Mouse (Mus musculus) frontal cortex, adult (tissue): ENCODE results near the gene Dpm3.
A peak's percentile ranks its signal among the peaks of the same experiment; 100 is the strongest.

Experiments used
- ATAC-seq: cut with Nextera tagmentation; 2 replicates; pipeline ENCODE4 v1.9.2; 2017; ENCODE audit warnings: mild to moderate bottlenecking, moderate library complexity, mixed read lengths; ENCODE audit not compliant: low TSS enrichment

Gene Dpm3

DNA sequence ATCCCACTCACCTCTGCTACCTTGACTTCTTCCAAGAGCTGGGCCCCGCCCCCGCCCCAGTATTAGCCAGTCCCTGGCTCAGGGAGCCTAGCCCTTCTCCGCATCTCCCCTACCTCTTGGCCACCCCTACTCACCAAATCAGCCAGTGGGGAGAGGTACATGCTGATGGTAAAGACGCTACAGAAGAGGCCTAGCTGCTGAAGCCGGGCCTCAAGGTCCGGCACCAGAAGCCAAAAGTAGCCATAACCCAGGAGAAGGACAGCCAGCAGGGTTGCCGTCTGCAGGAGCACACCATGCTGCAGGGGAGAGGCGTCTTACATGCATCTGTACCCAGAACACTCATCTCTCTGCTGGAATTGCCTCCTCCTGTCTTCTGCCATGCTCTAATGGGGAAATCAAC is 9.8 kb downstream of the Dpm3 start:
- ATAC-seq, result no peak

DNA sequence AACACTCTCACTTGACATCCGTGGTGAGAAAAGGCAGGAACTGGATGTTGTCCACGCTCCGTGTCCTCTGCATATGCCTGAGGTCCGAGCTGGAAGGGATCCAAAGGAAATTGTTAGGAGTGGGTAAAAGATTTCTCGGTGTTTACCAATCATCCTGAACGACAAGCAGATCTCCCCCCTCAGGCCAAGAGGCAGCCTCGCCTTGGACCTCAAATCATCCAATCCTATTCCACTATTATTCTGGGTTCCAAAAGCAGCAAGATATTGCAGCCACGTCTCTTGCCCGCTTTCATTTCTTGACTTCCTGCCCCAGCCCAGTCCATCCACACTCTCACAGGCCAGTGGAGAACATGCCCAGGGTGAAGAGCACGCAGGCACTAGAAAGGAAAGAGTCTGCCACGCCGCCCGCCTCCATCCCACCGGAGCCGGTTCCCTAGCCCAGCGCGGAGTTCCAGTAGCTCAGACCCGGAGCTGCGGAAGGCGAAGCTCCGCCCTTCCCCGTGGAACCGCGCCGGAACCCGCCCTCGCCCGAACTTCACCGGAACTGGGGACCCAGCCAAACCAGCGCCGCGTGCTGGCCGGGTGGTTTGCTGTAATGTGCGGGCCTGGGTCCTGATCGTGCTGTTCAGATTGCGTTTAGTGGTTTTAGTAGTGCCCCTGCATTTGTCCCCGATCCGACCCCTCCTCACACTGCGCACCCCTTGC is 11.0 kb downstream of the Dpm3 start, which contains the start of gene Slc50a1:
Slc50a1 (minus strand) TSS at position 520 of the 705 bp plus-strand sequence.
- peak; percentile 70 for ATAC-seq

DNA sequence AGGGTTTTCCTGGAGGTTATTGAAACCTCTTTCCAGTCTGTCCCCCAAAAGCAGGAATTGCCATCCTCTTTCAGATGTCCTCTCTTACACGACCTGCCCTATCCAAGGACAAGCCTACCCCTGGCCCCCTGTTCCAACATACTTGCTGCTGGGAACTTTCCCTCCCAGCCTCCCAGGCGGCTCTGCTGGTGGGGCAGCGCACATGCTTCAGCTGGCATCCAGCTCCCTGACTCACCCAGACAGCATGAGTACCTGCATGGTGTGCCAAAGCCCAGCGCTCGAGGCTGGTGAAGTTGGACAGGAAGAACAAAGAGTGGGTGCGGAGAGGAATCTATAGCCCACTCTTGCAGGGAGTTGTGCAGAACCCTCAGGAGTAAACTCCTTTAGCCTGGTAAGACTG is 11.7 kb downstream of the Dpm3 start:
- ATAC-seq, result peak; percentile 62

DNA sequence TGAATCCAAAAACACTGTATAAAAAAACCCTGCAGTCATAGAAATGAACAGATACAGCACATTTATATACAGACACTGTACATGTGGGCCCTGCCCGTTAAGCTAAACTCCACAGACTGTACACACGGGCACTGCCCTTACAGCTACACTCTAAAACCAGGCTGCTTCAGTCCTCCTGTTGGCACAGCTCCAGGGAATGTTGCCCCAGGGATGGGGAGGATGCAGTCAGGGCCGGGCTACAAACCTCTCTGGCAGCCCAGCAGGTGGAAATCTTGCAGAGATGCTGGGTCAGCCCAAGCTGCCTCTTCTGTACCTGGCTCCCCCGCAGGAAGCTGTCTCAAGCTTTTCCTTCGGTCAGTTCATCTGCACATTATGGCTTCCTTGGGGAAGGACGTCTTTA is 12.6 kb downstream of the Dpm3 start:
- no peak for ATAC-seq

DNA sequence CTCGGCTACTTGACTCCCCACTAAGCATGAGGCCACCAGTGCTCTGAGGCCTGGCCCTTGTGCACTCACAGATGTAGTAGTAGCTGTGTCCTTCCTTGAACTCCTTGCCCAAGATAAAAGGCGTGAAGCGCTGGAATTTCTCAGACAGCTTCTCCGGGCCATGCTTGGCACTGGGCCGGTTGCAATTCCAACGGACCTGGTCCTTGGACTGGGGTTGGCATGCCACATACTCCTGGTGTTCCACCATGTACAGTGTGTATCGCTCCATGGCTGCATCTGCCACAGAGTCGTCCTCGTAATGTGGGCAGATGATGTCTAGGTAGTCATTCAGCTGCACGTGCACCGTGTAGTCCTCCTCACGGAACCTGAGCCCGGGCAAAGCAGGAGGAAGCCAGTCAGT is 16.9 kb downstream of the Dpm3 start:
- no peak for ATAC-seq

DNA sequence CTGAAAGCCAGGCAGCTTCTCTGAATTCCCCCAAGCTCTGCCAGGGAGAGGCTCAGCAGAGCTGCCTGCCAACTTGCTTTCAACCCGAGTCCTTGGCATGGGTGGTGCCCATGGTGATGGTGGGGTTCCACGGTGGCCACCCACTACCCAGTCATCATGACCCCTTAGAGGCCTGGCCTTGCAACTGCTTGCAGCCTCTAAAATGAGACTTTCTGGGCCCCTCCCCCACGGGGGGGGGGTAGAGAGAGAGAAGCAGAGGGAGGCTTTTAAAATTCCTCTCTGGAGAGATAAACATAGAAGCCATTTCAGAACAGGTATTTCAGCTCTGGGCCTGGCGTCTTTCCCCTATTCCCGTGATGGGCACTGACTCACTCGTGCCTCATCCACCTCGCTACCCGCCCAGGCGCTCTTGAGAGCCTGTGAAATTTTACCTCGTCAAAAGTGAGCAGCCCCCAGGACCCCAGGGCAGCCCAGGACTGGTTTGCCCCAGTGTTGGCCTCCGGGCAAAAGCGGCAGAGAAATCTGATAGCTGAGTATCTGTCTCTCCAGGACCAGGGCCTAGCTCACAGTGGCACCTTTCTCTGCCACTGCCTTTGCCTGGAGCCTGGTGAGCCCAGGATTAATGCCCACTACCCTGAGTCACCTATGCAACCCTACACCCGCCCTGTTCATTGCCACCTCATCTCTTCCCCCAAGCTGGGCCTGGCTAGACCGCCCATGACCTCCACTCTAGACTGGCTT is 18.3 kb downstream of the Dpm3 start:
- ATAC-seq, result no peak

DNA sequence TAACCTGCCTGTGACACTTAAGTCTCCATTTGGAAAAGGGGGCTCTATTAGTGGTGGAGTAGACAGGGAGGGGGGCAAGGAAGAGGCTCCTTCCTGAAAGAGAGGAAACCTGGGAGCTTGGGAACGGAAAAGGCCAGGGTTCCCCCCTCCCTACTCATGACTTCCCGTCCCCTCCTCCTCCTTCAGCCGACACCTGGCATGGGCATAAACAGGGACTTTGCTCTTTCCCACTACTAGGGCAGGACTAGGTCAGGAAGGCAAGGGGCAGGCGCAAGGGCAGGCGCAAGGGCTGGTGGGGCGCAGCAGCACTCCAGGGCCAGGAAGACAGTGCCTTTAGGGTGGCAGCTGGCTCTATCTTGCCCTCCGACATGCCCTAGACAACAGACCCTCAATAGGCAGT is 18.9 kb downstream of the Dpm3 start:
- no peak for ATAC-seq

DNA sequence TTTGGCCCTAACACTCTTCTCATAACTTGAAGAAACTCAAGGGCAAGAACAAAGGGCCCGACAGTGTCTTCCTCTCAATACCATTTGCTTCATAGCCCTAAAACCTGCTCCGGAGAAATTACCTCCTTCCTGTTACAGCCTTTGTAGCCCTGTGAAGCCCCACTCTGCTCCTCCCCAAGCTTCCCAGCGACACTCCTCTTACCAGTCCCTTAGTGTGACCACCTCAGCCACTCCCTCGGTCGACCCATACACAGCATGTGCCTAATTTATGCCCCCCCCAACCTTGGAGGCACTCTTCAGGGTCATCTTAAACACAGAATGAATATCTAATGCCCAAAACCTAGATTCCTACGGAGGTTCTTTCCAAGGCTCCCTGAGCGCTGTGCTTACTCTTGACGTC is 19.5 kb downstream of the Dpm3 start:
- no peak for ATAC-seq

DNA sequence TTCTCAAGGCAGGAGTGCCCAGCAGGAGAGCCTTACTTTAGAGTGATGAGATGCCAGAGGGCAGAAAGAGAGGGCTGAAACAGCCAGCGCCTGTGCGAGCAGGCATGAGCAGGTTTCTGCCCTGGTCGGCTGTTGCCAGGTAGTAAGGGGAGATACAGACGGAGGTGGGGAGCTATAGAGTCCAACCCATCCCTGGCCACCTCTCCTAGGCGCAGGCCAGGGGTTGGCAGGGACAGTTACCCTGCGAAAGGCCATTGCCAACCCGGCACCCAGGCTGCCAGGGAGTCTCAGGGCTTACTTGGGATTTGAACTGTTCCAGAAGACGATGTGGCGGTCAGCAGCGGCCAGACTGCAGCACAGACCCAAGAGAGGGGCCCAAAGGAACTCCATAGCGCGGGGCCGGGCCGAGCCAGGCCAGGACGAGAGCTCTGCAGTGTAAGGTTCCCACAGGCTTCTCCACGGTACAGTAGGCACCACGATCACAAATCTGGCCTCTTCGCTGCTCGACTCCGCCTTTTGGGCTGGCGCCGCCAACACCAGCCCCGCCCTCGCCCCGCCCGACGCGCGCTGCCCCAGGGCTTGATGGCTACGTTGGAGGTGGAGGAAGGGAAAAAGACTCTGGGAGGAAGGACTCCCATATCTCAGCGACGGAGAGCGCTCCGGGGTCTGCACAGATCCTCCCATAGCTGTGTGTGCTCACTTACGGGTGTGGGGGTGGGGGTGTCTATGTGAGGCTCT is 20.2 kb downstream of the Dpm3 start:
- ATAC-seq, result peak; percentile 74

DNA sequence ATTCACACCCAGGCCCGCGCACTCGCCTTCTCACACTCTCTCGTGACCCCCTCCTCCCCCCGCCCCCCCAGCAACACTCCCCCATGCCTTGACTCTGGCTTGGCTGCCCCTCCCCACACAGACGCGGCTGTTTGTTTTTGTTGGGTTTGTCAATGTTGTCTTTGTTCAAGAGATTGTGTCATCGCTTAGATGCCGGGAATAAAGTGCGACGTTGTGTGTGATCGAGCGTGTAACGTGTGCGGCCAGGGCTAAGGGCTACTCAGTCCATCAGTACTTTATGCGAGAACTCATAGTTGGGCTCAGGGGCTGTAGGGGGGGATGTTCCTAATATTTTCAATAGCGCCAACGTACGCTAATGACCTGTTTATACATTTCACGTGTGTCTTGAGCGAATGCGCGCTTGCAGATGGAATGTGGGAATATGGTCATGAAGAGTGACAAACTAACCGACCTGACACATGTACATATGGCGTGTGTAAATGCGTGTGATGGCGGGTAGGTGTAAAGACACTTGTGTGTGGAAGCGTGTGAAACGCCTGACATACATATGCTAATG is 21.0 kb downstream of the Dpm3 start:
- ATAC-seq, result no peak

DNA sequence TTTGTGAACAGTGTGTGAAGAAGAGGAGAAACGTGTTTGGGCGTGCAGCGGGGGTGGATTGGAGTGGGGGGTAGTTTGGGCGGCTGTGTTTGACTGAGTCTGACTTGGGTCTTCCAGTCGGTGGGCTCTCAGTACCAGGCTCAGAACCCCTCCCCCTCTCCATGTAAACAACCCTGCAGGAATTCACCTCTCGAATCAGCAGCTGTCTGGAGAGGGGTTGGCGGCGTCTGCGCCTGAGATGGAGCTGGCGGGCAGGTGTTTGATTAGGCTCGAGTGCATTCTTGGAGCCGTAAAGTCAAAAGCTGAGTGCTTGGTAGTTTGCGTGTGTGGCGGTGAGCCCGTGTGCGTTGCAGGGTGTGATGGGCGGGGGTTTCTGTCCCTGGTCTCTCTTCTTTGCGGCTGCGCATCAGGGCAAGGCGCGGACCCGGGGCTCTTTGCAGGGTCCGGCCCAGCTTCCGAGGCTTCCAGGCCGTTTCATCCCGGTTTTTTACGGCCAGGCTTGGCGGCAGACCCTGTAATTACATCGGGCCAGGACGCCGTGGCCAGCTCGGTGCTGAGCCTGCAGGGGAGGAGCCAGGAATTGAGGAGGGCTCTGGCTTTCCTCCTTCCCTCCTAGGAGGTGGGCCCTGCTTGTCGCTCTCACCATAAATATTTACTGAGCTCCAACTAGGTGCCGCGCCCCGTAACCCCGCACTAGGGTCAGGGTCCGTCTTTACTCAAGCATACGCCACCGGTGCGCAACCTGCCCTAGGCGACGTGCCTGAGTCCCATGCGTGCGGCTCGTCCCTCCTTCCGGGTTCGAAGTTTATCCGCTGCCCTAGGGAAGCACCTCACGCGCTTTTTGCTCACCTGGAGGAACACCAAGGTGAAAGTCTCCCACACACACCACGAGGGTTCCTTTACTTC is 21.7 kb downstream of the Dpm3 start, which contains the start of gene Efna1:
Efna1 (minus strand) TSS at position 537 of the 906 bp plus-strand sequence.
- ATAC-seq, result 0 out of 2 replicates have a peak, but pooled peaks have one; percentile 9

DNA sequence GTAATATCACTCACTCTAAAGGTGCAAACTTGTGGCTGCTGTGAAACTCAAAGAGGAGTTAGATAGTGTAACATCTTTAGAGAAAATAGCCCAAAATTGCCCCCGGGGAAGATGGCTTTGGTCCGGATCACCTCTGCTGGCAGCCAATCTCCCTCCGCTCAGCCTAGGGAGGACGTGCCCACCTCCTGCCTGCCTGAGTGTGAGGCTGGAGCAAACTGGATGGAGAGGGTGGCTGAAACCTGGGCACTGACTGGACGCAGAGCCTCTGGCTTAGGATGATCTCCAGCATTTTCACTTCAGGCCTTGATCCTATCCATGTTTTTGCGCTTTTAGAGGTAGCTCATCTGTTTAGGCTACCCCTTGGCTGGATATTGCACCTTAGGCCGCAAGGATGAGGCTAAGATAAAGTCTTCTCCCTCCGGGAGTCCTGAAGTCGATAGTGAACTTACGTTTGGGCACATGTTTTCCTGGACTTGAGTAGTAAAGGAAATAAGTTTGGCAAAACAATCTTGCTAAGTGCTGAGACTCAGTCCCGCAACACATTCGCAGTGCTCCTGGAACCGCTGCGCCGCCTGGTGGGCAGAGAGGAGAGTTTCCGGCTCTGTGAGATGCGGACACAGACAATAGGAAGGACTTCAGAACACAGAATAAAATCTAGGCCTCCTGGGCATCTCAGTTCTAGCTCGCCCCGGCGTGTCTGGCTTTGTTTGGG is 22.6 kb downstream of the Dpm3 start:
- ATAC-seq, result peak; percentile 55

DNA sequence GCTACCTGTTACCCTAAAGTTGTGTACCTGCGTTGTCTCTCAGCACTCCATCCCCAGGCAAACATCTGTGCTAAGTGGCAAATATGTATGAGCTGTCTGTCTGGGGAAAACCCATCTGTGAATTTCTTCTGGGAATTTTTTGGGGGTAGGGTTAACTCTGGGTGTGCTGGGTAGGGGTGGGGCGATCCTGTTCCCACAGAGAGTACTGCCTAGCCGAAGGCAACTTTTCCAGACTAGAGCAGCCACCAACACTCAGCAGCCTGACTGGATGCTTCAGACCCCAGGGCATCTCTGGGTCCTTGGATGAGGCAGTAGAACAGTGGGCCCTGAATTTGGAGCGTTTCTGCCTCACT is 23.1 kb downstream of the Dpm3 start:
- ATAC-seq, result no peak

DNA sequence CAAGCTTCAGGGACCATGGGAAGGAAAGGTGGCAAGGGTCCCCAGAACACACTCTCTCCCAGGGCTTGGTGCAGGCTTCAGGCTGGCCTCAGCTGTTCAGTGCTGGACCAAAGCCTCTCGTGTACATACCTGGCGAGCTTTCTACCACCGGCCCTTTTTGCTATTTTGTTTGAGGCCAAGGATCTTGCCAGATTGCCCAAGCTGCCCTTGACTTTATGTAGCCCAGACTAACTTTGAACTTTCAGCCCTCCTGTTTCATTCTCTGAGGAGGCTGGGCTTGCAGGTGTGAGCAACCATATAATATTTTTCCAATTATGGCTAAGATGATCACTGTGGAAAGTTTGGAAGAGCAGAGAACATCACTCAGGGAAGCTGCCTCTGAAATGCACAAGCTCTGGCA is 25.1 kb downstream of the Dpm3 start:
- ATAC-seq, result no peak

DNA sequence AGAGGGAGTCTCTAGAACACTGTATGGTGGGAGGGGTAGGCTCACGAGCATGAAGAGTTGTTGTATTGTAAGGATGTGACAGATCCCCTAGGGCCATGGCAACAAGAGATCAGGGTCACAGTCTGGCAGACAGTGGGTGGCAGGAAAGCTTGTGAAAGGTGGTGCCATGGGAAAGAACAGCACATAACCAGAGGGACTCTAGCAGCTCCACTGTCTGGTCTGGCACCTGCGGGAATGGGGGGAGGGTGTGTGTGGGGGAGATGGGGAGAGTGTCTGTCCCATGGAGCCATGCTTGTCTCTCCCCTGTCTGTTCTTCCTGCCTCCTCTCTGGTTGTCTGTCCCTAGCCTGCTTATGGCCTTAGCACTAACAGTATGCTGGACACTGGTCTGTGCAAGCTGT is 26.4 kb downstream of the Dpm3 start:
- no peak for ATAC-seq

DNA sequence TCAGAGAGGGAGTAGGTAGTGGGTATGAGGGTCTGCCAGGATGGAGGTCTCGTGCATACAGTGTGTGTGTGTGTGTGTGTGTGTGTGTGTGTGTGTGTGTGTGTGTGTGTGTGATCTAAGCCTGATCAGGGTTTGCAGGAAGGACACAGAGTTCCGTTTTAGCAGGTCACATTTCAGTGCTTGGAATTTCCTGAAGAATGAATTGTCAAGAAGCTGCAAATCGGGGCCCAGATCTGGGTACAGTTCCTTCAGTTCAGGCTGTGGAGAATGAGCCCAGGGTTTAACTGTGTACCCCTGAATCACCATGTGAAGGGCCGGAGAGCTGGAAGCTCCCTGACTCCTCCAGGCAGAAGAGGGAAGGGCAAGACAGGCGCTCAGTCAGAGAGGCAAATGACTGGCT is 28.1 kb downstream of the Dpm3 start:
- ATAC-seq, result no peak

DNA sequence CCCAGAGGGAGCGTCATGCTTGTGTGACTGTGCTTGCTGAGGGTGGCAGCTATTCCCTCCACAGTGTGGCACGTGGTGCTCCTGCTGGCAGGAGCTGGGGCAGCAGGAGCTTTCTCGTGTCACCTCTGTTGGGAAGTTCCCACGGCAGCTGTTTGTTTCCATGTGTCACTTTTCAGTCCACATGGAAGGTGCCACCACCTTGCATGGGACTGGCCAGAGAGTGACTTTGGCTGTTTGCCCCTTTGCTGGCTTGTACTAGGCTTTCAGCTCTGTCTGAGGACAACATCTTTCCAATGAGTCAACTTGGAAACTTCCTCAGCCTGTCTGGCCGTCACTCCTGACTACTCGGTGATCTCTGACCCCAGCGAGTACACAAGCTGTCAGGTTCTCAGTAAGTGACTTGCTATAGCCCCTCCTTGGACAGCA is 29.4 kb downstream of the Dpm3 start:
- peak; percentile 62; the same call in 1 of the 2 replicates for ATAC-seq

DNA sequence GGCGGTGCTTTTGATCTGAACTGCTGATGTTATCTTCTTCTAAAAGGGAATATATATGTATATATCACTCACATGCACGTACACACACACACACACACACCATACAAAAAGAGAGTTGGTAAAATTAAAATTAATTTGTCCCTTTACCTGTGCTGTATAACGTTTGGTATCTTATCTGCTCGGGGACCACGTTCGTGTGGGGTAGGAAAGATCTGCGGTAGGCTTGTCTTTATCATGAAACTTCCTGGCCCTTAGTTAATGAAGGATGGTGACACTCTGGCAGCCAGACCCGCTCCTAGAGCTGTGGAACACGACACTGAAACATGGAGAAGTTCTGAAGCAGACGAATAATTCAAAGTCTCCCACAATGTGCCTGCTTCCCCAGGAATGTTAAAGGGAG is 32.7 kb downstream of the Dpm3 start:
- ATAC-seq, result no peak

DNA sequence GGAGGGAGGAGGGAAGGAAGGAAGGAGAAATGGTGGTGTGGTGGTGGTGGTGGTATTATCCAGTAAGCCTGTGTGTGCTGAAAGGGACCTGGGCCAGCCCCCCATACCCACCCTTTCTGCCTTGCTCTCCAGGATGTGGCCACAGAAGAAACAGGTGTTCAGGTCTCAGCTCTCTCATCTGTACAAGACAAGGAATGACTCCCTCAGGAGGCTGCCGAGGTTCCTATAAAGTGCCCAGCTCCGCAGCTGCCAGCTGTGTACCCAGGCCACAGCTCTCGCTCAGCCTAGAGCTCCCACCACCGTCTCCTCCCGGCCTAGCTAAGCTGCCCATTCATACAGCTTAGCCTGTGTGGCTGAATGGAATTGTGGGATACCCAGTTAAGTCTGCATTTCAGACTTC is 33.1 kb downstream of the Dpm3 start:
- ATAC-seq, result no peak

DNA sequence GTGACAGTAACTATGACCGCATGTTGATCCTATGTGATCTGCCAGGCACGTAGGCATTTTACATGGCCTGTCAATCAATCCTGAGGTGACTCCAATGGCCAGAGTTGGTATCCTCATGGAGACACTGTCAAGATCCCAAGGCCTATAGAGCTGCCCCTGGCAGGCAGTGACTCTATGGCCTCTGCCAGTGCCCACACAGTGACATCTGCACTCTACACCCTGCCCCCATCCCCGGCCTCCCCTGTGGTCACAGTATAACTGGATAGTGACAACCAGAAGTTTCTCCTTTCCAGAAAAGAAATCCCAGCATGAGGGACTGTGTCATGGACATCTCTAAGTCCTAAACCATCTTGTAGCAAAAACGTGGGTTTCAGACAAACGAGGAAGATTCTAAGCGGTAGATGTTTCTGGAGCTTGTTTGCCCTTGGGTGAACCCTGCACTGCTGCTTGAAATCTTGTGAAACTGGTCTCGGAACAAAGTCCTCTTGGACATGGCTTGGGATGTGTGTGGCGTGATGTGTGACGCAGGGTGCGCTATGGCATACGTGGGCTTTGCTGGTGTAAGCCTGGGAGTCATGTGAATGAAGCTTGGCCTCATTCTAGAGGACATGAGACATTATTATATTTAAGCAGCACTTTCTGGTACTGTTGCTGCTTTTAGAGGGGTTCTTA is 34.2 kb downstream of the Dpm3 start:
- ATAC-seq, result no peak
